In the genomic region with DNA sequence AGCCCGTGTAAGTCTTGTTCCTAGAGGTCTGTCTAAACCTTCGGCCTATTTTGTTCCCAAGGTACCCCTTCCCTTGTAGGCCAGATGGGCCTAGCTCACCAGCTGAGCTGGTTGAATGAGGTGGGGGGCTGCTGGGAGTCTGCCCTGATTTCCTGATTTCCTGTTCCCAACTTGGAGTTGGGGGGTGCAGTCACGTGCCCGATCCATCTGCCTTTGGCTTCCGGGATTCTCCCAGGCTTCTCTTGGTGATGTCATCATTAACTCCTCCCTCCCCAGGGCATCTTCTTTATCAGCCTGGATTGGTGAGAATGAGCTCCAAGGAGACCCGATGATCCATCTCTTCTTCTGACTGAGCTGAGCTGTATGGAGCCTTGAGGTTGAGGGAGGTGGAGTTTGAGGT, we compare ENCODE assay signal across 8 mouse cellular contexts. TPM values are rescaled to one million over a fixed set of nuclear protein-coding genes. Genes with fewer than 3 reads are reported as not detected.
A peak's percentile ranks its signal among the peaks of the same experiment; 100 is the strongest.
DNase-seq lines count a peak whose midpoint lies in the region; ATAC-seq and TF ChIP-seq lines count a peak whose summit lies in the region.
"Had no signal": no experiment of that assay in that cellular context is flagged by ENCODE, and none has a peak within 500 bp of the region (broad histone marks: within the 10 kb centered on the region; RNA-seq: fewer than 3 reads in every experiment).

No protein-coding gene starts in this region.

- H3K4me2 ChIP-seq in intestine, embryonic 15.5 days (replicated peaks): peak overlapping the region; percentile 49
- peak overlapping the region; percentile 99 for H3K4me2 ChIP-seq in midbrain, embryonic 14.5 days (ENCODE audit: low read length)

- DNase-seq in adipocyte (ENCODE audit: low spot score): peak; percentile 30
- DNase-seq in cerebellum, adult 9-10 months: peak; percentile 88
- peak; percentile 56 to 57 for DNase-seq in gastrocnemius, adult 8-10 months (ENCODE audit: low spot score in 2 of 2)
- peak; percentile 84 to 89 for DNase-seq in left cerebral cortex, postnatal 10 days (ENCODE audit: extremely low spot score in 1 of 2, low spot score in 2 of 2)
- peak; percentile 76 for DNase-seq in midbrain, embryonic 14.5 days

- H3K9ac ChIP-seq in intestine, embryonic 15.5 days: peak overlapping the region; percentile 26; the same call in 1 of the 2 replicates
- no peak overlapping the region; the same call in 1 of the 2 replicates for H3K9ac ChIP-seq in midbrain, embryonic 14.5 days (replicated peaks; ENCODE audit: low read length)

- no peak for ATAC-seq in intestine, embryonic 15.5 days
- no peak for ATAC-seq in midbrain, embryonic 14.5 days (ENCODE audit: low FRiP score, low TSS enrichment)

- intact Hi-C loops in left cerebral cortex, postnatal 10 days (cut with DNase I): no loop called here

- peaks cover 40% of the 10 kb centered on the region for H3K4me1 ChIP-seq in intestine, embryonic 15.5 days (replicated peaks)
- peaks cover 36% of the 10 kb centered on the region for H3K4me1 ChIP-seq in midbrain, embryonic 14.5 days (ENCODE audit: control insufficient read depth, insufficient read depth, low read length)
- H3K4me1 ChIP-seq in testis, adult 2 months (ENCODE audit: control insufficient read depth, insufficient read depth, low read length): peaks cover 22% of the 10 kb centered on the region

- peaks cover 3% of the 10 kb centered on the region; the same call in 1 of the 2 replicates for H3K36me3 ChIP-seq in intestine, embryonic 15.5 days
- H3K36me3 ChIP-seq in midbrain, embryonic 14.5 days (ENCODE audit: control insufficient read depth, insufficient read depth, low read length): peaks cover 40% of the 10 kb centered on the region
- no peaks in the 10 kb centered on the region for H3K36me3 ChIP-seq in testis, adult 2 months (ENCODE audit: control insufficient read depth, insufficient read depth, low read length)

- TF ChIP-seq CTCF in testis, adult 2 months (IDR thresholded peaks at IDR 0.05; ENCODE audit: control insufficient read depth, insufficient read depth, insufficient replicate concordance, low read depth, low read length): no peak

- no peak for TF ChIP-seq POLR2A in testis, adult 2 months (IDR thresholded peaks at IDR 0.05; ENCODE audit: control insufficient read depth, low read depth, low read length)

- H3K27me3 ChIP-seq in intestine, embryonic 15.5 days (replicated peaks): no peaks in the 10 kb centered on the region
- H3K27me3 ChIP-seq in midbrain, embryonic 14.5 days (ENCODE audit: control insufficient read depth, insufficient read depth, low read length): no peaks in the 10 kb centered on the region
- no peaks in the 10 kb centered on the region for H3K27me3 ChIP-seq in testis, adult 2 months (ENCODE audit: control insufficient read depth, insufficient read depth, low read length)
- H3K27me3 ChIP-seq: embryonic facial prominence, embryonic 12.5 days had no signal

- 35% methylated on average over 6 of the region's 6 CpGs for WGBS in intestine, embryonic 15.5 days
- 34% methylated on average over 6 of the region's 6 CpGs for WGBS in midbrain, embryonic 14.5 days

- no peaks in the 10 kb centered on the region for H3K9me3 ChIP-seq in intestine, embryonic 15.5 days
- no peaks in the 10 kb centered on the region for H3K9me3 ChIP-seq in midbrain, embryonic 14.5 days (ENCODE audit: control insufficient read depth, low read length)
- H3K9me3 ChIP-seq: embryonic facial prominence, embryonic 12.5 days had no signal

- H3K27ac ChIP-seq in intestine, embryonic 15.5 days: peak overlapping the region; percentile 64
- H3K27ac ChIP-seq in midbrain, embryonic 14.5 days (replicated peaks; ENCODE audit: low read depth, low read length): peak overlapping the region; percentile 45; the same call in 1 of the 2 replicates
- peak overlapping the region; percentile 16; the same call in 1 of the 2 replicates for H3K27ac ChIP-seq in testis, adult 2 months (ENCODE audit: control insufficient read depth, insufficient read depth, low read depth, low read length)

- no peak overlapping the region for H3K4me3 ChIP-seq in intestine, embryonic 15.5 days (replicated peaks)
- peak overlapping the region; percentile 98 for H3K4me3 ChIP-seq in midbrain, embryonic 14.5 days (replicated peaks; ENCODE audit: low read depth, low read length)
- H3K4me3 ChIP-seq in testis, adult 2 months (ENCODE audit: control insufficient read depth, low read depth, low read length): no peak overlapping the region

RNA-seq across cellular contexts. Expression of a gene that starts 3.6 kb away (rescaled TPM):
- 1 to 10 TPM; 5.6 to 8.3 (median 7.2) TPM for total RNA-seq in gastrocnemius, adult 8-10 months (2022)
- polyA plus RNA-seq in intestine, embryonic 15.5 days (2015; fragmentation: Nextera tagmentation; extraction: Ambion mirVana): 12.2 and 13.7 TPM in 2 replicates
- total RNA-seq in left cerebral cortex, postnatal 10 days (2021): 100 to 1,000 TPM; 144 to 146 TPM
- 76.6 and 84.8 TPM in 2 replicates for polyA plus RNA-seq in midbrain, embryonic 14.5 days (2014; fragmentation: Nextera tagmentation; extraction: Ambion mirVana)
- 9.0 and 11.3 TPM in 2 replicates for polyA plus RNA-seq in testis, adult 2 months (2012; rRNA removed)

RNA-seq across cellular contexts. Expression of a gene that starts 3.6 kb away (rescaled TPM):
- 10 to 100 TPM; 14.2 to 17.0 (median 14.9) TPM for total RNA-seq in gastrocnemius, adult 8-10 months (2022)
- polyA plus RNA-seq in intestine, embryonic 15.5 days (2015; fragmentation: Nextera tagmentation; extraction: Ambion mirVana): 46.6 and 54.0 TPM in 2 replicates
- total RNA-seq in left cerebral cortex, postnatal 10 days (2021): 10 to 100 TPM; 66.0 to 71.2 TPM
- 45.8 and 54.5 TPM in 2 replicates for polyA plus RNA-seq in midbrain, embryonic 14.5 days (2014; fragmentation: Nextera tagmentation; extraction: Ambion mirVana)
- polyA plus RNA-seq in testis, adult 2 months (2012; rRNA removed): 20.3 and 23.5 TPM in 2 replicates

RNA-seq across cellular contexts. Expression of a gene that starts 25.9 kb away (rescaled TPM):
- total RNA-seq in gastrocnemius, adult 8-10 months (2022): 10 to 100 TPM; 13.0 to 16.8 (median 14.1) TPM
- polyA plus RNA-seq in intestine, embryonic 15.5 days (2015; fragmentation: Nextera tagmentation; extraction: Ambion mirVana): 61.3 and 64.1 TPM in 2 replicates
- total RNA-seq in left cerebral cortex, postnatal 10 days (2021): 10 to 100 TPM; 38.3 to 39.8 TPM
- 78.2 and 83.2 TPM in 2 replicates for polyA plus RNA-seq in midbrain, embryonic 14.5 days (2014; fragmentation: Nextera tagmentation; extraction: Ambion mirVana)
- polyA plus RNA-seq in testis, adult 2 months (2012; rRNA removed): 19.9 and 21.7 TPM in 2 replicates

RNA-seq across cellular contexts. Expression of a gene that starts 26.0 kb away (rescaled TPM):
- 10 to 100 TPM; 11.0 to 18.7 (median 16.1) TPM for total RNA-seq in gastrocnemius, adult 8-10 months (2022)
- 20.3 and 20.6 TPM in 2 replicates for polyA plus RNA-seq in intestine, embryonic 15.5 days (2015; fragmentation: Nextera tagmentation; extraction: Ambion mirVana)
- 10 to 100 TPM; 29.6 to 30.8 TPM for total RNA-seq in left cerebral cortex, postnatal 10 days (2021)
- 24.6 and 31.2 TPM in 2 replicates for polyA plus RNA-seq in midbrain, embryonic 14.5 days (2014; fragmentation: Nextera tagmentation; extraction: Ambion mirVana)
- 223 and 230 TPM in 2 replicates for polyA plus RNA-seq in testis, adult 2 months (2012; rRNA removed)

RNA-seq across cellular contexts. Expression of a gene that starts 32.1 kb away (rescaled TPM):
- total RNA-seq in gastrocnemius, adult 8-10 months (2022): under 1 TPM in 2 of 4 experiments, not detected in 2; 0.11 to 0.12 TPM
- polyA plus RNA-seq in intestine, embryonic 15.5 days (2015; fragmentation: Nextera tagmentation; extraction: Ambion mirVana): 0.25 and 0.51 TPM in 2 replicates
- under 1 TPM; 0.13 to 0.22 TPM for total RNA-seq in left cerebral cortex, postnatal 10 days (2021)
- 0.31 and 0.57 TPM in 2 replicates for polyA plus RNA-seq in midbrain, embryonic 14.5 days (2014; fragmentation: Nextera tagmentation; extraction: Ambion mirVana)
- polyA plus RNA-seq in testis, adult 2 months (2012; rRNA removed): 1.9 and 2.3 TPM in 2 replicates

Comparison
In these comparisons a context has a peak if more than half of its experiments do, and no peak if none do; other contexts are left out.
1. DNase-seq: peak in every context shown above with its lines; median percentile 88 in cerebellum, adult 9-10 months; 86 in left cerebral cortex, postnatal 10 days; 76 in midbrain, embryonic 14.5 days; 56 in gastrocnemius, adult 8-10 months; 30 in adipocyte.